Mouse (Mus musculus) embryonic facial prominence, embryonic 15.5 days (tissue): ENCODE measurements around the gene Ltbp2. TPM values are rescaled to one million over a fixed set of nuclear protein-coding genes. Genes with fewer than 3 reads are reported as not detected.

Experiments used
- ATAC-seq: fragments of 200-750 bp; cut with Nextera tagmentation; 2 replicates; pipeline ENCODE4 v1.8.0; 2017; ENCODE audit warnings: low read depth, moderate TSS enrichment; ENCODE audit not compliant: insufficient number of reproducible peaks, low FRiP score, low TSS enrichment
- H3K27ac ChIP-seq: fragments of 300-500 bp; sonication (generic); replicated peaks from 2 replicates; pipeline ENCODE4 v1.5.1; 2015; ENCODE audit warnings: mild to moderate bottlenecking, inconsistent platforms
- H3K27me3 ChIP-seq: fragments of 300-500 bp; sonication (generic); 2 replicates; pipeline ENCODE4 v1.6.1; 2015; ENCODE audit warnings: inconsistent platforms
- H3K36me3 ChIP-seq: fragments of 300-500 bp; sonication (generic); 2 replicates; pipeline ENCODE4 v1.6.1; 2015; ENCODE audit warnings: mild to moderate bottlenecking, inconsistent platforms
- H3K4me1 ChIP-seq: fragments of 300-500 bp; sonication (generic); 2 replicates; pipeline ENCODE4 v1.6.1; 2015; ENCODE audit warnings: inconsistent platforms
- H3K4me2 ChIP-seq: fragments of 300-500 bp; sonication (generic); replicated peaks from 2 replicates; pipeline ENCODE4 v1.6.1; 2015; ENCODE audit warnings: mild to moderate bottlenecking, inconsistent platforms
- H3K4me3 ChIP-seq: fragments of 300-500 bp; sonication (generic); replicated peaks from 2 replicates; pipeline ENCODE4 v1.5.1; 2015; ENCODE audit warnings: mild to moderate bottlenecking, inconsistent platforms
- H3K9ac ChIP-seq: fragments of 300-500 bp; sonication (generic); 2 replicates; pipeline ENCODE4 v1.6.1; 2015; ENCODE audit warnings: inconsistent platforms
- H3K9me3 ChIP-seq: fragments of 300-500 bp; sonication (generic); replicated peaks from 2 replicates; pipeline ENCODE4 v1.6.1; 2016; ENCODE audit warnings: inconsistent platforms
- WGBS: fragments of 180-500 bp; shearing (Covaris S2); methylation state at CpG from one replicate; pipeline ENCODE4 v1.1.7; 2015; 5-methylcytosine and 5-hydroxymethylcytosine counted together
- polyA plus RNA-seq: library from polyadenylated mRNA; unstranded; fragments of >200 nt; fragmentation: Nextera tagmentation; extraction: Ambion mirVana; gene quantifications from 2 replicates; pipeline ENCODE4 v1.2.1, GENCODE M21; 2015

The Ltbp2 gene
- polyA plus RNA-seq, 1 experiment from 2014 or later, result 11.9 TPM

DNA sequence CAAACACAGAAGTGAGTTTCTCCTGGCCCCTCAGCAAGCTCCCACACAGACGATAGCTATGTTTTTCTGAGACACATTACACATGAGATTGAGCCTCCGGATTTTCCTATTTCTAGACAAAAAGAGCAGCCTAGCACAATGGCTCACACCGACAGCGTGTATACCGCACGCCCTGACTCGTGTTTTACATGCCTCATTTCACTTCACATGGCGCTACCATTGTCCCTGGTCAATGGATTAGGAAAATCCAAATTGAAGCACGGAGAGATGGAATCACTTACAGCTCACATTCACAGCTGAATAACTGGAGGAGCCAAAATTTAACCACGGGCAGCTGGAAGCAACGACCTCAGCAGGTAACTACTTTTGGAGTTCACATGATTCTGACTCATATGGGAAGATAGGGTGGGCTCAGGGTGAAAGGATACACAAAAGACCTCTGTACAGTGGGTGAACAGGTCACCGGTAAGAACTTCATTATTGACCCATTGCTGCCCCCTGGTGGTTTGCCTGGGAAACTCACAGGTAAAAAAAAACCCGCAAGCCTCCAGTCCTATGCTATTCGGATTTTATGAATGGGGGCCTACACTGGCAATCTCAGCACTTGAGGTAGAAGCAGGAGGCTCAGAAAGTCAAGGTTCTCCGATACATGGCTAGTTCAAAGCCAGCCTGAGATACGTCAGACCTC, 121.2 kb downstream of the Ltbp2 start:
- Histone ChIP-seq H3K9ac (no peak overlapping the region), H3K9me3 (no peaks in the 10 kb centered on the region), H3K27ac (no peak overlapping the region), H3K4me2 (no peak overlapping the region), H3K4me1 (no peaks in the 10 kb centered on the region), H3K4me3 (no peak overlapping the region), H3K36me3 (peaks cover 39% of the 10 kb centered on the region), H3K27me3 (no peaks in the 10 kb centered on the region)
- WGBS, result 61% methylated on average over 16 of the region's 16 CpGs
- no peak for ATAC-seq

DNA sequence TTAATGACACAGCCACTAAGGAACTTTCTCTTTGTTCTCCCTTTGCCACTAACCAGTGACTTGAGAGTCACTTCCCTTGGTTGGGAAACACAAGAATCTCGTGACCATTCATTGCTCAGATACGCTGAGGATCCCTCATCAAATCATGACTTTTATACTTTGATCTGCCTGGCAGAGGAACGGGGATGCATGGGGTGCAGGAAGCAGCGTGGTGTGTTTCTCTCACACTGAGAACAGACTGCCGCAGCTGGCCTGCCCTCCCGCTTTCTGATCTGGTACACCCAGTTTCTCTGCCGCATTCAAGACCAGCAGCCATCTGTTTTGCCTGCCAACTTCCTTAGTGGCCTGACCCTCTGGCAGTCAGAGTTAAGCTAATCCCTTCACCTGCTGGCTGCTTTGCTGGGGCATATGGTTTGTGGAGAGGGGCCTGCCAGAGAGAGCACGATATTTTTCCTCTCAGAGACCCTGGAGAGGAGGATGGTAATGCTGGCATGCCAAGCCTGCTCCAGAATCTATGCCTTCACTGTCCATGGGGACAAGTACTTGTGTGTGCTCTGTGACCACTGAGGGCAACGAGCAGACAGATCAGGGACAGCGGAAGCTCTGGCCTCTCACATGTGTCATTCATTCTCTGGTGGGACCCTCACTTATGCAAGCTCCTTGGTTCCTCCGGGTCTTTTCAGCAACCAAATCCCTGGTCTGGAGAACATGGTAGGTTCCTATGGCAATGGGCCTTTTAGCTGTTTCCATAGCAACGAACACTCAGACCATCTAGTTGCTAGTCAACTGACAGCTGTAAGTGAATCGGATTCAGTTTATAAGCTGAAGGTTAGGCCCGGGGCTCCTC, 124.0 kb downstream of the Ltbp2 start:
- H3K9ac ChIP-seq, result no peak overlapping the region
- no peak overlapping the region for H3K27ac ChIP-seq
- no peak overlapping the region for H3K4me3 ChIP-seq
- no peaks in the 10 kb centered on the region for H3K4me1 ChIP-seq
- no peaks in the 10 kb centered on the region for H3K27me3 ChIP-seq
- H3K9me3 ChIP-seq, result no peaks in the 10 kb centered on the region
- H3K36me3 ChIP-seq, result peaks cover 15% of the 10 kb centered on the region
- 34% methylated on average over 14 of the region's 14 CpGs for WGBS
- ATAC-seq, result peak; percentile 66; the same call in 1 of the 2 replicates
- no peak overlapping the region for H3K4me2 ChIP-seq

DNA sequence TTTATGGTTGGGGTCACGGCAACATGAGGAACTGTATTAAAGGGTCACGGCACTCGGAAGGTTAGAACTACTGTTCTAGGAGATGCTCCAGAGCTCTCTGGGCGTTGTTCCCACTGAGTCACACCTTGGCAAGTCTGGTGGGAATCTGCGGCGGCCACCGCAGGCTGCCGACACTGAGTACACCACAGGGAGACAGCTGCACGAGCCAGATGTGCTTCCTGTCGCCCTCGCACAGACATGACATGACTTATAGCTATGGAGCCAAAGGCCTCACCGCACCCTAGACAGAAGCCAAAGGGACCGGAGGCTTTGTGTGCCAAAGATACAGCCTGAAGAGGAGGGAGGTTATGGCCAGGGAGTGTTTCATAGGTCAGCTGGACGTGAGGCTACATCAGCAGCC, 125.7 kb downstream of the Ltbp2 start:
- H3K4me1 ChIP-seq, result no peaks in the 10 kb centered on the region
- H3K9ac ChIP-seq, result no peak overlapping the region
- no peak overlapping the region for H3K4me3 ChIP-seq
- WGBS, result 74% methylated on average over 14 of the region's 14 CpGs
- H3K4me2 ChIP-seq, result no peak overlapping the region
- no peaks in the 10 kb centered on the region for H3K27me3 ChIP-seq
- no peaks in the 10 kb centered on the region for H3K9me3 ChIP-seq
- H3K27ac ChIP-seq, result no peak overlapping the region
- no peak for ATAC-seq
- peaks cover 2% of the 10 kb centered on the region; the same call in 1 of the 2 replicates for H3K36me3 ChIP-seq

DNA sequence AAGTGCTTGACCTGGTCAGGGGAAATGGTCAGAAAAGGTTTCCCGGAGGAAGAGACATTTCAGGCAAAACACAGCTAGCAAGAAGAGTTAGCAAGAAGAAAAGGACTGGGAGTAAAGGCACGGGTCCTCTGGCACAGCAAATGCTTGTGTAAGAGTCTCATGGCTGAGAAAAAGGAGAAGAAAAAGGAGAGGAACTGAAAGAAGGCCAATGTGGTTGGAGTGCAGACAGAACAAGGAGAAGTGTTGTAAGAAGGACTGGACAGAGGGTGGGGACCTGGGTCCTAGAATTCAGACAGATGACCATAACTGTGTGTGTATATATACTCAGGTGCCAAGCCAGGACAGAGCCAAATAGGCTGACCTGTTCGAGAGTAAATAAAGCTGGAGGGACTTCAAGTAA, 128.2 kb downstream of the Ltbp2 start:
- ATAC-seq, result no peak
- 67% methylated on average over 3 of the region's 3 CpGs for WGBS

DNA sequence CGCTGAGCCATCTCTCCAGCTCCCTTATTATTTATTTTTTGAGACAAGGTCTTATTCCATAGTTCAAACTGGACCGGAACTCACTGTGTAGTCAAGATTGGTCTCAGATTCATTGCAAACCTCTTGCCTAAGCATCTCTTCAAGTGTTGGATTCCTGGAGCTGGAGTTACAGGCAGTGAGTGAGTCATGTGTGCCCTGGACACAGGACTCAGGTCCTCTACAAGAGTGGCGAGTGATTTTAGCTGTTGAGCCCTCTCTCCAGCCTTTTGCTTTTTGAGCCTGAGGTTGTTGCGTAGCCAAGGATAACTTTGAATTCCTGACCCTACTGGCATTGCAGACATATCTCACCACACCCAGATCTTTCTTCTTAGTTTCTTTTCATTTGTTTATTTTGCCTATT, 130.6 kb downstream of the Ltbp2 start:
- 55% methylated on average over 4 of the region's 4 CpGs for WGBS
- H3K9ac ChIP-seq, result no peak overlapping the region

More for the DNA sequence above, 128.2 kb downstream of the Ltbp2 start:
- no peak overlapping the region for H3K4me3 ChIP-seq
- H3K4me2 ChIP-seq, result no peak overlapping the region
- H3K27me3 ChIP-seq, result no peaks in the 10 kb centered on the region
- H3K9ac ChIP-seq, result no peak overlapping the region
- no peaks in the 10 kb centered on the region for H3K9me3 ChIP-seq
- no peaks in the 10 kb centered on the region for H3K4me1 ChIP-seq
- no peaks in the 10 kb centered on the region for H3K36me3 ChIP-seq
- no peak overlapping the region for H3K27ac ChIP-seq

DNA sequence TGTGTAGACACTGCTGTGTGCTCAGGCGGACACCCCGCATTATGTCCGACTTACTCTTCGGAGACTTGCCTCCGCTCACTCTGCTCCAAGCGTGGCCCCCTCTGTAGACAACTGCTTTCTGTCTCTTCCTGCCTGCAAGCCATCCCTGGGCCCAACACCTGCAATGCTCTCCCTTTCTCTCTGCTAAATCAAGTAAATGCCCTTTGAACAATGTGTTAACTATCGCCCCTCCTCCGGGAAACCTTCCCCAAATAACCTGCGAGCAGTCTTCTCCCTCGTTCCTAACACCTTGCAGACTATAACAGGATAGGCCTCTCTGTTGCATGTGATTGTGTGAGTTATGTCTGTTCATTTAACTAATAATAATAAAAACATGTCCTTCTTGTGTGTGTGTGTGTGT, 132.8 kb downstream of the Ltbp2 start:
- no peak for ATAC-seq
- 89% methylated on average over 10 of the region's 10 CpGs for WGBS
- Histone ChIP-seq H3K4me3 (no peak overlapping the region), H3K4me2 (no peak overlapping the region), H3K9me3 (no peaks in the 10 kb centered on the region), H3K36me3 (no peaks in the 10 kb centered on the region), H3K27me3 (no peaks in the 10 kb centered on the region), H3K4me1 (no peaks in the 10 kb centered on the region), H3K9ac (no peak overlapping the region), H3K27ac (no peak overlapping the region)

More for the DNA sequence above, 130.6 kb downstream of the Ltbp2 start:
- Histone ChIP-seq H3K27ac (no peak overlapping the region), H3K4me3 (no peak overlapping the region), H3K4me2 (no peak overlapping the region), H3K9me3 (no peaks in the 10 kb centered on the region), H3K27me3 (no peaks in the 10 kb centered on the region), H3K36me3 (no peaks in the 10 kb centered on the region), H3K4me1 (no peaks in the 10 kb centered on the region)
- no peak for ATAC-seq

DNA sequence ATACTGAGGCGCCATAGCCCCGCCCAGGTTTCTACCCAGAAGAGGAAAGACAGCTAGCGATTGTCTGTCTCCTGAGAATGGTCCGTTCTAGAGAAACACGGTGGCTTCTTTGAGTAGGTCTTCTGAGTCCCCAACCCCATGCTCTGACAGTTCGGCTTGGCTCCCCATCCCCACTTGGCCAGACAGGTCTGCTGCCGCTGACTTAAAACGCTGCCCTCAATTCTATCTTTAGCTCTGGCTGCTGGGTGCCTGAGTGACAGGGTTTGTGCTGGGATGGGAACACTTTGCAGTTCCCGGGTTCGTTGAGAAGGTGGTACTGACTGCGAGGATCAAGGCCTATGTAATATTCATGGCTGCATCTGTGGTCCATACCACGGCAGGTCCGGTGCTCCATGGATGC, 143.0 kb downstream of the Ltbp2 start:
- Histone ChIP-seq H3K27ac (no peak overlapping the region), H3K4me1 (no peaks in the 10 kb centered on the region), H3K9ac (no peak overlapping the region), H3K4me3 (no peak overlapping the region), H3K9me3 (no peaks in the 10 kb centered on the region), H3K27me3 (no peaks in the 10 kb centered on the region), H3K4me2 (no peak overlapping the region), H3K36me3 (no peaks in the 10 kb centered on the region)
- WGBS, result 66% methylated on average over 13 of the region's 13 CpGs
- ATAC-seq, result no peak

Other genes starting within 250 kb of the Ltbp2 start
- 0.05 and 0.13 TPM in 2 replicates for gene Vrtn, start 235.5 kb downstream of the Ltbp2 start, polyA plus RNA-seq
- 0.11 TPM in 1 of 2 replicates, not detected in the other for gene Syndig1l, start 177.7 kb downstream of the Ltbp2 start, polyA plus RNA-seq
- 72.0 and 72.3 TPM in 2 replicates for gene Npc2, start 103.4 kb downstream of the Ltbp2 start, polyA plus RNA-seq
- gene Isca2, start 103.3 kb downstream of the Ltbp2 start, polyA plus RNA-seq, result 128 and 137 TPM in 2 replicates
- gene Fcf1, start 94.4 kb upstream of the Ltbp2 start, polyA plus RNA-seq, result 125 and 130 TPM in 2 replicates
- gene Arel1, start 94.4 kb upstream of the Ltbp2 start, polyA plus RNA-seq, result 10.8 and 11.0 TPM in 2 replicates
- gene Ylpm1, start 119.8 kb upstream of the Ltbp2 start, polyA plus RNA-seq, result 29.2 and 30.5 TPM in 2 replicates
- 3.1 and 4.0 TPM in 2 replicates for gene Prox2, start 234.2 kb upstream of the Ltbp2 start, polyA plus RNA-seq
- 105 and 106 TPM in 2 replicates for gene Dlst, start 234.3 kb upstream of the Ltbp2 start, polyA plus RNA-seq